Mouse (Mus musculus) liver, embryonic 14.5 days (tissue): ENCODE results near the gene Slc18a2. TPM values are rescaled to one million over a fixed set of nuclear protein-coding genes. Genes with fewer than 3 reads are reported as not detected.

Source experiments
- ATAC-seq: fragments of 200-750 bp; cut with Nextera tagmentation; 2 replicates; pipeline ENCODE4 v1.8.0; 2017; ENCODE audit warnings: moderate number of reproducible peaks, mild to moderate bottlenecking, moderate library complexity; ENCODE audit not compliant: insufficient read depth
- DNase-seq, 3 experiments: peaks; one replicate each; pipeline ENCODE4 v3.0.0-alpha.2; 2012 to 2013; ENCODE audit warnings: low read depth in 3 of 3, low spot score in 3 of 3
- H3K27ac ChIP-seq: fragments of 300-500 bp; sonication (generic); 2 replicates; pipeline ENCODE4 v1.5.1; 2014; ENCODE audit warnings: moderate library complexity, mild to moderate bottlenecking, control low read depth, inconsistent platforms
- H3K27me3 ChIP-seq: fragments of 300-500 bp; sonication (generic); 2 replicates; pipeline ENCODE4 v1.6.1; 2014; ENCODE audit warnings: mild to moderate bottlenecking, low read length, moderate library complexity; ENCODE audit not compliant: control insufficient read depth, insufficient read depth
- H3K36me3 ChIP-seq: fragments of 300-500 bp; sonication (generic); replicated peaks from 2 replicates; pipeline ENCODE4 v1.6.1; 2014; ENCODE audit warnings: low read depth; ENCODE audit not compliant: control insufficient read depth, insufficient read depth
- H3K4me1 ChIP-seq, 2 experiments: fragments of 200-500 bp in 1 of 2; fragments of 300-500 bp in 1 of 2; sonication (generic) in 1 of 2; replicated peaks; 2 replicates each; pipeline ENCODE4 v1.6.1; 2012 to 2014; ENCODE audit warnings: antibody characterized with exemption in 1 of 2, inconsistent platforms in 1 of 2, low read length in 1 of 2; ENCODE audit not compliant: control insufficient read depth in 2 of 2, insufficient read depth in 2 of 2
- H3K4me2 ChIP-seq: fragments of 300-500 bp; sonication (generic); 2 replicates; pipeline ENCODE4 v1.6.1; 2014; ENCODE audit warnings: low read depth, mild to moderate bottlenecking, control low read depth, moderate library complexity
- H3K4me3 ChIP-seq, 2 experiments: fragments of 200-500 bp in 1 of 2; fragments of 300-500 bp in 1 of 2; sonication (generic) in 1 of 2; 2 replicates each; pipeline ENCODE4 v1.5.1; 2012 to 2014; ENCODE audit warnings: low read depth in 2 of 2, low read length in 2 of 2, mild to moderate bottlenecking in 2 of 2, control low read depth in 1 of 2, inconsistent platforms in 1 of 2, moderate library complexity in 1 of 2; ENCODE audit not compliant: insufficient read depth in 1 of 2
- H3K9ac ChIP-seq: fragments of 300-500 bp; sonication (generic); replicated peaks from 2 replicates; pipeline ENCODE4 v1.6.1; 2014; ENCODE audit warnings: mild to moderate bottlenecking, control low read depth, moderate library complexity
- H3K9me3 ChIP-seq: fragments of 300-500 bp; sonication (generic); 2 replicates; pipeline ENCODE4 v1.6.1; 2016; ENCODE audit warnings: low read length, mixed read lengths; ENCODE audit not compliant: control insufficient read depth
- CTCF ChIP-seq: IDR thresholded peaks from 2 replicates; pipeline ENCODE4 v1.5.1; 2016; ENCODE audit warnings: antibody characterized with exemption, low read depth, control low read depth
- EP300 ChIP-seq: IDR thresholded peaks from 2 replicates; pipeline ENCODE4 v1.6.1; 2016; ENCODE audit warnings: antibody characterized with exemption, low read depth
- WGBS: fragments of 180-500 bp; shearing (Covaris S2); extraction: QIAGEN DNeasy Blood & Tissue Kit; methylation state at CpG from one replicate; pipeline ENCODE4 v1.1.7; 2014; ENCODE audit not compliant: insufficient replicate concordance; 5-methylcytosine and 5-hydroxymethylcytosine counted together
- polyA plus RNA-seq, 2 experiments: library from polyadenylated mRNA; depleted of rRNA in 1 of 2; stranded (reverse) in 1 of 2; unstranded in 1 of 2; fragments of >200 nt; fragmentation: Nextera tagmentation in 1 of 2; extraction: Ambion mirVana in 1 of 2; gene quantifications; 2 replicates each; pipeline versions ENCODE4 v1.2.1 to v1.2.3; 2012 to 2014

Slc18a2 gene
- polyA plus RNA-seq, 2 experiments, result 0.75 to 2.4 TPM

GRCm38 (mm10) chr19:59342964-59343363, 82.3 kb downstream of the Slc18a2 start:
- Histone ChIP-seq H3K27ac (no peak overlapping the region), H3K9me3 (no peaks in the 10 kb centered on the region), H3K27me3 (no peaks in the 10 kb centered on the region; the same call in 1 of the 2 replicates)

GRCm38 (mm10) chr19:59344304-59344711, 83.6 kb downstream of the Slc18a2 start:
- 0% methylated on average over 14 of the region's 14 CpGs for WGBS
- peaks cover 6 to 11% of the 10 kb centered on the region in 2 experiments for H3K4me1 ChIP-seq

More at GRCm38 (mm10) chr19:59342964-59343363, 82.3 kb downstream of the Slc18a2 start:
- Histone ChIP-seq H3K4me3 (peak overlapping the region; percentile 70 to 93), H3K4me1 (peaks cover 6 to 11% of the 10 kb centered on the region in 2 experiments), H3K36me3 (no peaks in the 10 kb centered on the region), H3K9ac (peak overlapping the region; percentile 96), H3K4me2 (peak overlapping the region; percentile 81)
- no peak for TF ChIP-seq EP300
- no peak for TF ChIP-seq CTCF
- WGBS, result 35% methylated on average over 2 of the region's 2 CpGs
- ATAC-seq (no peak), DNase-seq (no peak)

DNA sequence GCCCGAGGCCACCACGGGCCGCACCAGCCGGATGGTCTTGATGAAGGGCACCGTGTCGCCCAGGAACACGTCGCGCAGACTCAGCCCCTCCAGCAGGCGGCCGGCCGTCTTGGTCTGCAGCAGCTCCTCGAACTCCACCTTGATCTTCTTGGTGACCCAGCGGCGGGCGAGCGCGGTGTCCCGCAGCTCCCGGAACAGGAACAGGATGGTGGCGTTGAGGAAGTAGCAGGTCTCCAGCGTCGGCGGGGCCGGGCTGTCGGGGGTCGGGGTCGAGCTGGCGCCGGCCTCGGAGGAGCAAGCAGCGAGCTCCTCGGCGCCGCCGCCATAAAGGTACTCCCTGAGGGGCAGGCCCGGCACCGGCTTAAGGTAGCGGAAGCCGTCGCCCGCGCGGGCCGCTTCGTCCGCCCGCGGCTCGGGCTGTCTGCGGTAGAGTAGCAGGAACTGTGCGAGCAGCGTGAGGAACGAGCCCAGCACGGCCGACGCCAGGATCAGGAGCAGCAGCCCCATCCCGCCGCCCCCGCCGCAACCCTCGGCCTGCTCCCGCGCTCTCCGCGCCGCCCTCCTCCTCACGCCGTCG, 84.5 kb downstream of the Slc18a2 start:
- peak overlapping the region; percentile 96 for H3K9ac ChIP-seq
- peak overlapping the region; percentile 70 to 93 for H3K4me3 ChIP-seq
- H3K4me2 ChIP-seq, result peak overlapping the region; percentile 81
- no peaks in the 10 kb centered on the region for H3K36me3 ChIP-seq
- H3K27me3 ChIP-seq, result no peaks in the 10 kb centered on the region; the same call in 1 of the 2 replicates
- peak; percentile 58 for ATAC-seq
- H3K27ac ChIP-seq, result peak overlapping the region; percentile 65
- TF ChIP-seq EP300 (no peak), CTCF (peak; percentile 64)
- peak in 1 of 3 experiments; percentile 44 for DNase-seq
- H3K9me3 ChIP-seq, result no peaks in the 10 kb centered on the region
- H3K4me1 ChIP-seq, result peaks cover 6 to 11% of the 10 kb centered on the region in 2 experiments
- WGBS, result under 1% methylated on average over 69 of the region's 70 CpGs

More at GRCm38 (mm10) chr19:59344304-59344711, 83.6 kb downstream of the Slc18a2 start:
- Histone ChIP-seq H3K4me3 (peak overlapping the region; percentile 70 to 93), H3K36me3 (no peaks in the 10 kb centered on the region), H3K27ac (no peak overlapping the region), H3K9ac (peak overlapping the region; percentile 96), H3K27me3 (no peaks in the 10 kb centered on the region; the same call in 1 of the 2 replicates), H3K4me2 (peak overlapping the region; percentile 81), H3K9me3 (no peaks in the 10 kb centered on the region)
- DNase-seq (peak in 1 of 3 experiments; percentile 52), ATAC-seq (no peak)
- TF ChIP-seq EP300, result no peak

Other genes starting within 250 kb of the Slc18a2 start
- gene Shtn1, start 184.8 kb upstream of the Slc18a2 start, polyA plus RNA-seq (2012; rRNA removed), result 0.40 and 0.57 TPM in 2 replicates
- 0.41 and 0.54 TPM in 2 replicates for gene Shtn1, start 184.8 kb upstream of the Slc18a2 start, polyA plus RNA-seq (2014; fragmentation: Nextera tagmentation; extraction: Ambion mirVana)
- not detected in 2 replicates for gene Vax1, start 90.8 kb upstream of the Slc18a2 start, polyA plus RNA-seq (2012; rRNA removed)
- gene Vax1, start 90.8 kb upstream of the Slc18a2 start, polyA plus RNA-seq (2014; fragmentation: Nextera tagmentation; extraction: Ambion mirVana), result not detected in 2 replicates
- gene Kcnk18, start 41.7 kb upstream of the Slc18a2 start, polyA plus RNA-seq (2012; rRNA removed), result not detected in 2 replicates
- not detected in 2 replicates for gene Kcnk18, start 41.7 kb upstream of the Slc18a2 start, polyA plus RNA-seq (2014; fragmentation: Nextera tagmentation; extraction: Ambion mirVana)
- gene Rps12-ps3, start 61.4 kb downstream of the Slc18a2 start, polyA plus RNA-seq (2012; rRNA removed), result 113 and 165 TPM in 2 replicates
- 31.8 and 35.3 TPM in 2 replicates for gene Rps12-ps3, start 61.4 kb downstream of the Slc18a2 start, polyA plus RNA-seq (2014; fragmentation: Nextera tagmentation; extraction: Ambion mirVana)
- 2.8 and 4.0 TPM in 2 replicates for gene Pdzd8, start 84.9 kb downstream of the Slc18a2 start, polyA plus RNA-seq (2012; rRNA removed)
- gene Pdzd8, start 84.9 kb downstream of the Slc18a2 start, polyA plus RNA-seq (2014; fragmentation: Nextera tagmentation; extraction: Ambion mirVana), result 4.7 and 5.5 TPM in 2 replicates
- gene Emx2, start 197.5 kb downstream of the Slc18a2 start, polyA plus RNA-seq (2012; rRNA removed), result 0.01 and 0.06 TPM in 2 replicates
- not detected in 2 replicates for gene Emx2, start 197.5 kb downstream of the Slc18a2 start, polyA plus RNA-seq (2014; fragmentation: Nextera tagmentation; extraction: Ambion mirVana)